Mouse (Mus musculus) embryonic facial prominence, embryonic 12.5 days (tissue): ENCODE measurements around the gene Il17rd. TPM values are rescaled to one million over a fixed set of nuclear protein-coding genes. Genes with fewer than 3 reads are reported as not detected.

Experiments used
- ATAC-seq: fragments of 200-750 bp; cut with Nextera tagmentation; 2 replicates; pipeline ENCODE4 v1.8.0; 2017; ENCODE audit not compliant: insufficient number of reproducible peaks, insufficient read depth, low FRiP score, low TSS enrichment
- H3K27ac ChIP-seq: fragments of 300-500 bp; sonication (generic); 2 replicates; pipeline ENCODE4 v1.5.1; 2016; ENCODE audit warnings: mild to moderate bottlenecking
- H3K27me3 ChIP-seq: fragments of 300-500 bp; sonication (generic); 2 replicates; pipeline ENCODE4 v1.6.1; 2016; ENCODE audit warnings: mild to moderate bottlenecking, moderate library complexity
- H3K36me3 ChIP-seq: fragments of 300-500 bp; sonication (generic); 2 replicates; pipeline ENCODE4 v1.6.1; 2016; ENCODE audit warnings: mild to moderate bottlenecking
- H3K4me1 ChIP-seq: fragments of 300-500 bp; sonication (generic); 2 replicates; pipeline ENCODE4 v1.6.1; 2016
- H3K4me2 ChIP-seq: fragments of 300-500 bp; sonication (generic); replicated peaks from 2 replicates; pipeline ENCODE4 v1.6.1; 2016; ENCODE audit warnings: mild to moderate bottlenecking, moderate library complexity
- H3K4me3 ChIP-seq: fragments of 300-500 bp; sonication (generic); 2 replicates; pipeline ENCODE4 v1.5.1; 2016; ENCODE audit warnings: mild to moderate bottlenecking
- H3K9ac ChIP-seq: fragments of 300-500 bp; sonication (generic); 2 replicates; pipeline ENCODE4 v1.6.1; 2016; ENCODE audit warnings: mild to moderate bottlenecking, moderate library complexity
- H3K9me3 ChIP-seq: fragments of 300-500 bp; sonication (generic); 2 replicates; pipeline ENCODE4 v1.6.1; 2016; ENCODE audit warnings: mild to moderate bottlenecking, moderate library complexity
- WGBS: fragments of 180-500 bp; shearing (Covaris S2); methylation state at CpG from one replicate; pipeline ENCODE4 v1.1.7; 2016; 5-methylcytosine and 5-hydroxymethylcytosine counted together
- polyA plus RNA-seq: library from polyadenylated mRNA; unstranded; fragments of >200 nt; fragmentation: Nextera tagmentation; extraction: Ambion mirVana; gene quantifications from 2 replicates; pipeline ENCODE4 v1.2.1, GENCODE M21; 2016

The Il17rd gene
- polyA plus RNA-seq, 1 experiment from 2014 or later = 11.2 TPM

DNA sequence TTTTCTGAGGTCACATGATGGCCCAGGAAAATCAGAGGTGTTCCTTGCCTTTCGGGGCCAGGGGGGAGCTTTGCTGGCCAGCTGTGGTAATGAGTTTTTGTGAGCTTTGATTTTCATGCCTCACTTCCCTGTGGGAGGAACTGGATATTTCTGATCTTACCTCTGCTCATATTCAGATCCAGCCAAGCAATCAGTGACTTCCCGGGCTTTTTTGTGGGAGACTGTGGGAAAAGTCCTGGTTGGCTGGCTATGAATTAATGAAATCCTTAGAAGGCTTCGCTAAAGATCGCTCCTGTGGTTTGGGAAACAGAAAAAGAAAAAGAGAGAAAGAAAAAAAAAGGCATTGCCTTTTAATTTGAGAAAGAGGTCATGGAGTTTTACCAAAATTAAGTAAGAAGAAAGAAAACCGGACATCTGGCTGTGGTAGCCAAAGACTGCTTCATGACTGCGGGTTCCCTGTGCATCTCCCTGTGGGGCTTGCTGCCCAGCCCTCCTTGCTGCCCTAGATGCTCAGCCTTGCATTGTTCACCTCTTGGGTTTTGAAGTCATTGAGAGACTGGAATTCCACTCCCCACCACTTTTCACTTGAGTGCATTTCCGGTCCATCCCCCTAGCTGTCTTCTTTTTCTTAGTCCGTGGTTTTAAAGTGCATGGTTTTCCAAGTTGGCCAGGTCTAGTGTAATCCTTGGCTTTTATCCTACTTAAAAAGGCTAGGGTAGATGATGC is 9.7 kb downstream of the Il17rd start:
- H3K27ac ChIP-seq = peak overlapping the region; percentile 12
- no peaks in the 10 kb centered on the region for H3K27me3 ChIP-seq
- ATAC-seq = no peak
- H3K9me3 ChIP-seq = no peaks in the 10 kb centered on the region
- H3K9ac ChIP-seq = no peak overlapping the region
- WGBS = 22% methylated on average over 8 of the region's 8 CpGs
- no peaks in the 10 kb centered on the region for H3K36me3 ChIP-seq
- H3K4me1 ChIP-seq = peaks cover 92% of the 10 kb centered on the region
- H3K4me2 ChIP-seq = no peak overlapping the region
- no peak overlapping the region for H3K4me3 ChIP-seq

DNA sequence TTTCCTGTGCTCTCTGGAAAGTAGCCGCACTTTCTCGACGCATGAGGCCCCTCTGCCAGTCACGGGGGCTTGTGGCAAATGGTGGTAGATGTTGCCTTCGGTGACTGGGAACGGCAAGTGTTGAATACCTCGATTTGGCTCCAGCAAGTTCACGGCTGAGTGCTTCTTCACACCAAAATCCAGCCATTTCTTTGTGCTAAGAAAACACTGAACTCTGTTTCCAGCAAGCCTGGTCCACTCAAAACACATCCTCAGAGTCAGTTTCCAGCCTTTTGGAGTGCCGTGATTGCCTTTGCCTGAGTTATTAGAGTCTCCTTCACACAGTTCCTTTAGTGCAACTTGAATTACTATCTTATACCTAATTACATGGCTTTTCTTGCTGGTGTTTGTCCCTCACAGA is 11.3 kb downstream of the Il17rd start:
- Histone ChIP-seq H3K9me3 (no peaks in the 10 kb centered on the region), H3K4me1 (peaks cover 75% of the 10 kb centered on the region), H3K27me3 (no peaks in the 10 kb centered on the region), H3K4me2 (peak overlapping the region; percentile 2; the same call in 1 of the 2 replicates), H3K4me3 (no peak overlapping the region), H3K36me3 (no peaks in the 10 kb centered on the region), H3K9ac (no peak overlapping the region), H3K27ac (peak overlapping the region; percentile 96)
- no peak for ATAC-seq
- 23% methylated on average over 9 of the region's 9 CpGs for WGBS

DNA sequence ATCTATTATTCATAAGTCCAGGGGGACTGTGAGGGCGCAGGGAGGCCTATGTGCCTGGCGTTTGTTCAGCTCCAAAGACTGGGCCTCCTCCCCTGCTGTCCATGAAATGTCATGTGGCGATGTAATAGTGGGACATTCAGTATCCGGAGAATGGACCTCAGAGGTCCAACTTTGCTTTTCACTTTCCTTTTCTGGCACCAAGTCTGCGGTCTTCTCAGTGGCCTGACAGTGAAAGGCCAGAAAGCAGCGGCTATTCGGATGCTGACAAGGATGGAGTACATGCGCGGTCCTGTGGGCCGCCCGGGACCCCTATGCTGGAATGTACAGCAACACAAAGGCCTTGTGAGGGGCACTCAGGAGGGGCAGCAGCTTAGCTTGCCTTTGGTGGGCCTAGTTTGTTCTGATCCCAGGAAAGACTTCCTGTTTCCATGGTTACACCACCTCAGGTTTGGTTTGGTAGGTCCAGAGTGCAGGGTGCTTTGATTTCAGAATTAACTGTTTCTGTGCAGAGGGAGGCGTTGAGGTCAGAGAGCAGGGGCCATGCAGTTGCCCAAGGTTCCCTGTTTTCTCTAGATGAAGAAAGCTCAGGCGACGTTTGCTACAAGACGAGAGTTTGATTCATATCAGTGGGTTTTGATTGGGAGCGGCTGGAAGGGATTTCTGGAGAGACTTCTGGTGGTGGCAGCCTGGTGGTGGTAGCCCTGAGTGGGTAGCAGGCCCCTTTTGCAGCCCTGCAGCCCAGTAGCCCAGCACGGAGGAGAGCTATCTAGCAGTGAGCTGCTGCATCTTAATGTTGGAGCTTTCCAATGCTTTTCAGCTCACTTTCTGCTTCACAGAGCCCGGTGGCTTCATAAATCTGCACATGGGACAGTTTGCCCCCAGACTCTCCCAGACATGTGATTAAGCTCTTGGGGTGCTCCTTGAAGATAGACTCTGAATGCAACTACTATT is 12.1 kb downstream of the Il17rd start:
- Histone ChIP-seq H3K4me1 (peaks cover 69% of the 10 kb centered on the region), H3K27ac (peak overlapping the region; percentile 96), H3K9ac (peak overlapping the region; percentile 29; the same call in 1 of the 2 replicates), H3K4me3 (no peak overlapping the region), H3K4me2 (peak overlapping the region; percentile 10), H3K9me3 (no peaks in the 10 kb centered on the region), H3K27me3 (no peaks in the 10 kb centered on the region), H3K36me3 (no peaks in the 10 kb centered on the region)
- WGBS = 20% methylated on average over 18 of the region's 18 CpGs
- ATAC-seq = peak; percentile 38

DNA sequence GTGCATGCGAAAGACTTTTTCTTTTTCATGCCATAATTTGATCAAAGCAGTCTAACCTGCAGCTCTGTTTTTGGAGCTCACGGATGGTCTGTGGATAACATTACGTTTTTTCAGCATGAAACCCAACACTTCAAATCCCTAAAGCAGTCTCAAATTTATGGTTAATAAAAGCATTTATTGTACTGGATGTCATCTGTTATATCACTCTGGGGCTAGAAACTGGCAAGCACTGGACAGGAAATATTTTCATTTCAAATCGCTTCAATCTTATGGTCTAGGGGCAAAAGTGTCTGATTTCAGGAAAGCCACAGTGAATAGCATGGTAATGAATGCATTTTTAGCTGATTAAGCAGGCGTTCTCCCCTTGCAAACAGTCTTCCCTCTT is 12.8 kb downstream of the Il17rd start:
- ATAC-seq = peak; percentile 82
- Histone ChIP-seq H3K27ac (peak overlapping the region; percentile 96), H3K27me3 (no peaks in the 10 kb centered on the region), H3K4me2 (no peak overlapping the region), H3K4me3 (no peak overlapping the region), H3K9me3 (no peaks in the 10 kb centered on the region), H3K36me3 (no peaks in the 10 kb centered on the region), H3K9ac (no peak overlapping the region), H3K4me1 (peaks cover 63% of the 10 kb centered on the region)
- 10% methylated on average over 5 of the region's 5 CpGs for WGBS

DNA sequence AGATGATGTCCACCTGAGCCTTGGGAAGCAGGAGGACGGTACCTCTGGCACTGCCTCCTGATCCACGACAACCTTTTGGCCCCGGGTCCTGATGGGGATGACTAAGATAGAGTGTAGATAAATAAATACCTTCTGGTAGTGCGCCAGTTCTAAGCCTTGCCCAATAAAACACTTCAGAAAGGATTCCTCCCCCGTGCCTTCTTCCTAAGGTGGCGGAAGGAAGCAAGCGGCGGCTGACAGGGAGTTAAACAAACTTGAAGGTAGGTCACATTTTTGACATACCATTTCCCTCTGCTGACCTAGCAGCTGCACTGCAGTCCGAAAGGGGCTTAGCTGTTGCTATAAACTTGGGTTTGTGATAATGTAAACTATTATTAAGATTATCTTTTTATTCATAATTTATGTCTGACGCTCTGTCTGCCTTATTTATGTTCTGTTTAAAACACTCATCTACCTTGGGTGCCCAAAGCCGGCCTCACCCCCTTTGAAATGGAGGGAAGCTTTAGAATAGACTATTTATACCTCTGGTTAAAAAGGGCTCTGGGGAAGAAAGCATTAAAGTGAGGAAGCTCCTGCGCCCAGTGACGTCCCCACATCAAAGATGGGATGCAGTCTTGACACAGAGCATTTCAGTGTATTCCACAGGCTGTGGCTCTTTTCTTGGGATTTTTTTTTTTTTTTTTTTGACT is 19.9 kb downstream of the Il17rd start:
- Histone ChIP-seq H3K9me3 (no peaks in the 10 kb centered on the region), H3K27ac (peak overlapping the region; percentile 73), H3K9ac (no peak overlapping the region), H3K27me3 (no peaks in the 10 kb centered on the region), H3K4me2 (peak overlapping the region; percentile 12), H3K36me3 (no peaks in the 10 kb centered on the region), H3K4me3 (no peak overlapping the region), H3K4me1 (peaks cover 56% of the 10 kb centered on the region)
- ATAC-seq = no peak
- WGBS = 14% methylated on average over 13 of the region's 13 CpGs

DNA sequence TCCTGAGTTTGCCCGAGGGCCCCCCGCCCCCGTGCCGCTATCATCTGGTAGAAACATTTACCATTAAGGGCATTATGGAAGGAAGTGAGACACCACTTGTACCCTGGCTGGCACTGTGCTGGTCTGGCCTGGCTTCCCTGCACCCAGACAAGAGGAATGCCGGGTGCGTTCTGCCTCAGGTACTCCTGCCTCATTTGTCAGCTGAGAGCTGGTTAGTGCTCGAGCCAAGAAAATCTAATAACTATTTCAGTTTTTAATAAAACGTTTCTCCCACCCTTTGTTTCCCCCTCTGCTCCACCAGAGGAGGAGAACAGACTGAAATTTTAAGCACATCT is 20.4 kb downstream of the Il17rd start:
- Histone ChIP-seq H3K36me3 (no peaks in the 10 kb centered on the region), H3K27ac (peak overlapping the region; percentile 73; the same call in 1 of the 2 replicates), H3K9me3 (no peaks in the 10 kb centered on the region), H3K27me3 (no peaks in the 10 kb centered on the region), H3K4me1 (peaks cover 60% of the 10 kb centered on the region), H3K4me3 (no peak overlapping the region), H3K4me2 (peak overlapping the region; percentile 12; the same call in 1 of the 2 replicates), H3K9ac (no peak overlapping the region)
- WGBS = 10% methylated on average over 8 of the region's 8 CpGs
- ATAC-seq = no peak

DNA sequence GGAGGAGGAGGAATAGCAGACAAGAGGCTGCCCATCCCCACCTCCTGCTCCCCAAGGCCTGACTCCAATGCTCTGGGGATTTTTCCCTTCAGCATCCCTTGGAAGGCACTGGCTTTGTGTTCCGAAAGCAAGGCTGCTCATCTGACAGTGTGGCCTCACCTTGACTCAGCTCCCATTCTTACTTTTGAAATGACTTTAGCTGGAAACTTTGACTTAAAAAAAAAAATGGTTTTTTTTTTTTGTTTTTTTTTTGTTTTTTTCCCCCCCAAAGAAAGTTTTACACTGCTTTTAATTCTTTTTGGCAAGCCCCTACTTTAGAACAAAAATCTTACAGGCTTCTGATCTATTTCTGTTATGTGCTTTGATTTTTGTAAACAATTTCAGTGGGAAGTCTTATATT is 24.6 kb downstream of the Il17rd start:
- no peak overlapping the region for H3K4me3 ChIP-seq
- H3K9ac ChIP-seq = no peak overlapping the region
- 50% methylated on average over 1 of the region's 1 CpGs for WGBS
- no peak overlapping the region for H3K4me2 ChIP-seq
- peak overlapping the region; percentile 50; the same call in 1 of the 2 replicates for H3K27ac ChIP-seq
- no peaks in the 10 kb centered on the region for H3K27me3 ChIP-seq
- peaks cover 77% of the 10 kb centered on the region for H3K4me1 ChIP-seq
- no peaks in the 10 kb centered on the region for H3K9me3 ChIP-seq
- no peaks in the 10 kb centered on the region for H3K36me3 ChIP-seq
- no peak for ATAC-seq

DNA sequence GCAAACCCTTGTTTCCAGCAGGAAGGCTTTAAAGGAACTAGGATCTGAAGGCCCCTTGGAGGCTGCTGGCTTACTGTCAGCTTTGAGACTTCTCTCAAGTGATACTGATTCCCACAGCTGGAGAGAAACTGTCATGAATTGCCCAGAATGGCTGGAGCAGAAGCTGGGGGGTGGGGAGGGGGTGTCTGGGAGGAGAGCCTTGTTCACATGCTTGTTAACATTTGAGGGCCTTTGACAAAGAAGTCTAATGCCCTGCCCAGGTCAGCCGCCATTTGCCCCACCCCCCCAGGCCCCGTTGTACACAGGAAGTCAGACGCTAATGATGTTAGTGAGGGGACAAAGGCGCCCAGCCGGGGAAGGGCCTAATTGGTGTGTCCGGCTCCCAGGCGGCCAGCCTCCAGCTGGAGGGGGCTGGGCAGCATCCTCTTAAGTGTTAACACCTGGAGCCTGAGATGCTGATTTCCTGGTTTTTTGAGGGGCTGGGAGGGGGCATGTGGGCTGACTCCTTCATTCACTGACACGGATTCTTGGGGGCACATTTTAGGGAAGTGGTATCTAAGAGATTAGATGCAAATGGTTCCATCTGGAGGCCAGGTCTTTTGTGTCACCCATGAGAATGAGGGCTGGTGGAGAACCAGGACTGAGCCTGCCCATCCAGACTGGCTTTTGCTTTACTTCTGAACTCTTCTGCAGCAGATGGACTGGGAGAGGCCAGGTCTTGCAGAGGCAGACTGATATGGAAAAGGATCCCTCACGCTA is 27.6 kb downstream of the Il17rd start:
- no peaks in the 10 kb centered on the region for H3K36me3 ChIP-seq
- ATAC-seq = peak; percentile 37; the same call in 1 of the 2 replicates
- peak overlapping the region; percentile 21 for H3K4me2 ChIP-seq
- WGBS = 5% methylated on average over 9 of the region's 9 CpGs
- peaks cover 86% of the 10 kb centered on the region for H3K4me1 ChIP-seq
- H3K27ac ChIP-seq = peak overlapping the region; percentile 90
- no peak overlapping the region for H3K9ac ChIP-seq
- H3K9me3 ChIP-seq = no peaks in the 10 kb centered on the region
- H3K27me3 ChIP-seq = no peaks in the 10 kb centered on the region
- H3K4me3 ChIP-seq = no peak overlapping the region

DNA sequence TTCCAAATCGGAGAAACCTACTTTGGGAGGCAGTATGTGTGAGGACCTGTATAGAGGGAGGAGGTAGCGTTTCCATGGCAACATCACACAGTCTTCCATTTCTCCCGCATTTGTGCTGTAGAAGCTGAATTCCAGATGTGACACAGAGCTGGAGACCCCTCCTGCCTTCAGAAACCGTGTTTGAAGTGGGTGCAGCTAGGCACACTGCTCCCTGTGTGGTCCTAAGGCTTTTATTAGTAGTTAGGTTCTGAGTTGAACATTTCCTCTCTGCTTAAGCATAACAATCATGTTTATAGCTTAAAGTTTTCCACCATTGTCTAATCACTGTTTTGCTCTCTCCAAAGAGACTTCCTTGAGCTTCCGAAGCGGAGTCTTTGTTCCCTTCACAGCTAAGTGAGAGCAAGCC is 29.1 kb downstream of the Il17rd start:
- Histone ChIP-seq H3K27me3 (no peaks in the 10 kb centered on the region), H3K4me2 (peak overlapping the region; percentile 24), H3K36me3 (no peaks in the 10 kb centered on the region), H3K9me3 (no peaks in the 10 kb centered on the region), H3K4me1 (peaks cover 89% of the 10 kb centered on the region), H3K4me3 (no peak overlapping the region), H3K27ac (peak overlapping the region; percentile 90), H3K9ac (no peak overlapping the region)
- ATAC-seq = peak; percentile 18; the same call in 1 of the 2 replicates
- 12% methylated on average over 6 of the region's 6 CpGs for WGBS

DNA sequence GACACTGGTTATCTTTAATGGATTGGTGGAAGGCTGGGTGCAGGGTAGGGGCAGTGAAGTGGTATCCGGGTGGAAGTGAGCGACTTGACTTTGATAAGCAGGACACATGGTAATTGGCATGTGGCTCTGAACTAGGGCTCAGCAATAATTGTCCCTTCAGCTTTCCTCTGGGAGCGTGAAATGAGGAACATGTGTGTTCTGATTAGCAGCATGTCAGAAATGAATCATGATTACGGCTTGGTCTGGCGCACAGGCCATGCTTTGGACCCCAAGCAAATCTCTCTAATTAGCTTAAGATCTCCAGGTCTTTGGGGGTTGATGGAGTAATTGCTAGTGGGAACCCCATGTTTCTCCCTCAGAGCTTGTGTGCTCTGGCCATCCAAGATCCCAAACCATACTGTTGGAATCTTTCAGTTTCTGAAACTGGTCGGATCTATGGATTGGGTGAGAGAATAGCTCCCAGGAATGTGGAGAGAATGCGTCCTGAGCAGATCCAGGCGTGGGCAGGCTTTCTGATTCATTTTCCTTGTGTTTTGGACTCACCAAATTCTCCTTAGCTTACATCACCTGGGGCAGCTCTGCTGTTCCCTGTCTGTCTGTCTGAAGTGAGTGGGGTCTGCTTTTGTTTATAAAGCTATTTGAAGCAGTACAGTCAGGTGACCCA is 30.8 kb downstream of the Il17rd start:
- Histone ChIP-seq H3K27ac (peak overlapping the region; percentile 90), H3K4me2 (no peak overlapping the region; the same call in 1 of the 2 replicates), H3K27me3 (no peaks in the 10 kb centered on the region), H3K9me3 (no peaks in the 10 kb centered on the region), H3K4me3 (no peak overlapping the region), H3K4me1 (peaks cover 95% of the 10 kb centered on the region), H3K36me3 (no peaks in the 10 kb centered on the region), H3K9ac (no peak overlapping the region)
- WGBS = 15% methylated on average over 8 of the region's 8 CpGs
- ATAC-seq = no peak
